Mouse (Mus musculus) olfactory bulb, adult 2 months (tissue): ENCODE results near the gene Ptprt. TPM values are rescaled to one million over a fixed set of nuclear protein-coding genes. Genes with fewer than 3 reads are reported as not detected.
A peak's percentile ranks its signal among the peaks of the same experiment; 100 is the strongest.

Source experiments
- H3K27ac ChIP-seq: fragments of 200-500 bp; 2 replicates; pipeline ENCODE4 v1.5.1; 2012; ENCODE audit warnings: low read depth, low read length; ENCODE audit not compliant: insufficient read depth
- H3K4me1 ChIP-seq: fragments of 200-500 bp; 2 replicates; pipeline ENCODE4 v1.6.1; 2012; ENCODE audit warnings: low read length; ENCODE audit not compliant: control insufficient read depth, insufficient read depth
- H3K4me3 ChIP-seq: fragments of 200-500 bp; 2 replicates; pipeline ENCODE4 v1.5.1; 2012; ENCODE audit warnings: mild to moderate bottlenecking, low read depth, low read length, moderate library complexity; ENCODE audit not compliant: insufficient read depth
- CTCF ChIP-seq: fragments of 200-500 bp; IDR thresholded peaks from 2 replicates; pipeline ENCODE4 v1.5.1; 2012; ENCODE audit warnings: low read depth, mild to moderate bottlenecking, low read length, moderate library complexity; ENCODE audit not compliant: insufficient read depth
- POLR2A ChIP-seq: fragments of 200-500 bp; IDR thresholded peaks from 2 replicates; pipeline ENCODE4 v1.6.1; 2012; ENCODE audit warnings: mild to moderate bottlenecking, low read depth, low read length, moderate library complexity; ENCODE audit not compliant: insufficient read depth
- WGBS: fragments of 180-500 bp; shearing (Covaris S2); methylation state at CpG from one replicate; pipeline ENCODE4 v1.1.7; 2018; 5-methylcytosine and 5-hydroxymethylcytosine counted together
- polyA plus RNA-seq: library from polyadenylated mRNA; stranded (reverse); fragments of >200 nt; gene quantifications from 2 replicates; pipeline ENCODE4 v1.2.4, GENCODE M21; 2012; ENCODE audit warnings: low replicate concordance; ENCODE audit not compliant: missing spikeins, insufficient read depth, insufficient read length

Ptprt gene
- polyA plus RNA-seq, result 33.3 TPM in 1 of 2 replicates, not detected in the other

GRCm38 (mm10) chr2:162660941-162661386 lies at the start of gene Ptprt:
TSS of gene Ptprt (minus strand) at chr2:162661147.
- Histone ChIP-seq H3K4me3 (peak within 1 kb of the TSS; percentile 76), H3K27ac (0 out of 2 replicates have a peak within 1 kb of the TSS, but pooled peaks have one; percentile 16), H3K4me1 (peaks cover 10% of the 10 kb centered on the region)
- TF ChIP-seq CTCF, result no peak
- no peak for TF ChIP-seq POLR2A
- under 1% methylated on average over 72 of the region's 73 CpGs for WGBS

DNA sequence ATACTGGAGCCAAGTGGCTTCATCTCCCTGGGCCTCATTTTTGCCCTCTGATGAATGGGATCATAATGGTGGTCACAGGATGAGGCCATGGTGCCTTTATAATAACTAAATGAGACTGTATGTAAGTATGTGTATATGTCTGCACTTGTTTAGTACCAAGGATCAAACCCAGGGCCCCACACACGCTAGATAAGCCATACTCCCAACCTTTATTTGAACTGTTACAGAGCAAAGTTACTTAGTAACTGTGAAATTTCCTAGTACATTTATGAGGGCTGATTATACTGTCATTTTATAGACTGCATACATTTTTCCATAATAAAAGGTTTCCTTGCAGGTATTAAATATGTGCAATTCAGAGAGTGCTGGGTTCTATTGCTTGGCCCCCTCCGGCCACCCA lies 49.5 kb upstream of the Ptprt start:
- WGBS, result 93% methylated on average over 2 of the region's 2 CpGs
- TF ChIP-seq CTCF (no peak), POLR2A (no peak)
- H3K4me1 ChIP-seq, result 0 out of 2 replicates have a peak, but pooled peaks cover under 1% of the 10 kb centered on the region
- H3K4me3 ChIP-seq, result no peak overlapping the region
- no peak overlapping the region for H3K27ac ChIP-seq

DNA sequence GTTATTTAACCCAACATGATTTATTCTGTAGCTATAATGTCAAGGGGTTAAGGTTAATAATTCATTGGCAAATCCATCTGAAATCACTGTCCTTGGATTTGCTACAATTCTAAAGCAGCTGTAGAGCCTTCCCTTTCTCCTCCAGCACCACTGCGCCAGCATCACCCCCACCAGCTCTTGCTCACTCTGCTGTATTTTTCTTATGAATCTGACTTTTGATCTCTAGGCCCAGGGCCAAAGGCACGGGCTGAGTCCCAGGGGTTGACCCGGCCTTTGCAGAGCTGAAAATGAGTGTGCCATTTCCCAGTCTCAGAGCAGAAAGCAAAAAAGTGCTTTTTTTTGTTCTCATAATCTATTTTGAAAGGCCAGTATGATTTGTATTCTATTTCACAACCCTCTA lies 38.7 kb upstream of the Ptprt start:
- WGBS, result 90% methylated on average over 3 of the region's 3 CpGs
- no peak overlapping the region for H3K27ac ChIP-seq
- H3K4me1 ChIP-seq, result peaks cover 3% of the 10 kb centered on the region; the same call in 1 of the 2 replicates
- no peak for TF ChIP-seq POLR2A
- no peak for TF ChIP-seq CTCF
- no peak overlapping the region for H3K4me3 ChIP-seq

DNA sequence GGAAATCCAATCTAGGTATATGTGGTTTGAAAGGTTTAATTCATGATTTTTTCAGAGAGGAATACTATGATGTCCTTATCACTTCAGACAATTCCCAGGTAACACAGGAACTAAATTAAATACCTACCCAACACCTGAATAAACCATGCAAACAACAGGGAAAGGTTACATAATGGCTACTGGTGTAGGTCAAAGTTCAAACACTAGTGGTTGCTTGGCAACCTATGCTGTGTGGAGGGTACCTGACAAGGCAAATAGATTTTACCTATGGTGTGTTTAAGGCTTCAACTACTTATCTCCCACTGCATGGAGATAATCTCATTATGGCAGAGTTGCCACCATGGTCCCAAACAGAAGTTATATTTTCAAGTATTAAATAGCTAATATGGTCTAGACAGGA lies 38.1 kb upstream of the Ptprt start:
- no peak overlapping the region for H3K27ac ChIP-seq
- H3K4me1 ChIP-seq, result peaks cover 3% of the 10 kb centered on the region; the same call in 1 of the 2 replicates
- TF ChIP-seq POLR2A (no peak), CTCF (no peak)
- H3K4me3 ChIP-seq, result no peak overlapping the region

DNA sequence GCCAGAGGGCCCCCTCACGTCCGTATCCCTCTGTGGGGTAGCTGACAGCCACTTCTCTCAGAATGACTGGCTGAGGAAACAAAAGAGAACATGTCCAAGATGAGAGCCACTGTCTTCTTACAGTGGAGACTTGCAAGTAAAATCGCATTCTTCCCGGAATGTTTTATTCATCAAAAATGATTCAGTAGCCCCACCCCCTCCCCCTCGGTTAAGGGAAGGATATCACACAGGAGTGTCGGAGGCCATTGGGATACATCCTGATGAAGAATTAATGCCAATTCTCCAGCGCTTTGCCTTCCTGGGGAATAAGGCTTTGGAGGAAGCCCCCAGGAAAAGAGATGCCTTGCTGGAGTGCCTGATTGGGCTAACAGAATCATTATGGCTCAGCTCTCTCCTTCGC lies 37.1 kb upstream of the Ptprt start:
- Histone ChIP-seq H3K4me3 (no peak overlapping the region), H3K4me1 (peaks cover 3% of the 10 kb centered on the region; the same call in 1 of the 2 replicates), H3K27ac (no peak overlapping the region)
- 47% methylated on average over 8 of the region's 8 CpGs for WGBS
- no peak for TF ChIP-seq CTCF
- TF ChIP-seq POLR2A, result no peak

GRCm38 (mm10) chr2:162697151-162697550 lies 36.2 kb upstream of the Ptprt start:
- Histone ChIP-seq H3K4me3 (no peak overlapping the region), H3K4me1 (peaks cover 3% of the 10 kb centered on the region; the same call in 1 of the 2 replicates), H3K27ac (no peak overlapping the region)
- TF ChIP-seq POLR2A (no peak), CTCF (no peak)
- 80% methylated on average over 10 of the region's 10 CpGs for WGBS

- Histone ChIP-seq H3K27ac (no peak overlapping the region), H3K4me1 (no peaks in the 10 kb centered on the region), H3K4me3 (no peak overlapping the region)
- TF ChIP-seq POLR2A, result no peak
- TF ChIP-seq CTCF, result no peak
- 99% methylated on average over 11 of the region's 12 CpGs for WGBS
These were observed 31.2 kb upstream of the Ptprt start for GRCm38 (mm10) chr2:162692143-162692542.

- Histone ChIP-seq H3K27ac (no peak overlapping the region), H3K4me1 (no peaks in the 10 kb centered on the region), H3K4me3 (no peak overlapping the region)
- TF ChIP-seq CTCF (peak; percentile 28; the same call in 1 of the 2 replicates), POLR2A (no peak)
- WGBS, result 16% methylated on average over 6 of the region's 6 CpGs
These were observed 21.7 kb upstream of the Ptprt start for GRCm38 (mm10) chr2:162682674-162683073.

- no peak for TF ChIP-seq CTCF
- no peak for TF ChIP-seq POLR2A
- Histone ChIP-seq H3K4me3 (no peak overlapping the region), H3K27ac (no peak overlapping the region), H3K4me1 (peaks cover 10% of the 10 kb centered on the region)
- 80% methylated on average over 1 of the region's 1 CpGs for WGBS
These were observed 1.6 kb upstream of the Ptprt start for GRCm38 (mm10) chr2:162662431-162662970.
